Mouse (Mus musculus) heart, embryonic 16.5 days (tissue): Measurements from ENCODE around the gene Asphd2. TPM values are rescaled to one million over a fixed set of nuclear protein-coding genes. Genes with fewer than 3 reads are reported as not detected.

Source experiments
- ATAC-seq: fragments of 200-750 bp; cut with Nextera tagmentation; replicated peaks from 2 replicates; pipeline ENCODE4 v1.8.0; 2017; ENCODE audit warnings: moderate number of reproducible peaks; ENCODE audit not compliant: insufficient read depth, low FRiP score; ENCODE audit errors: extremely low read depth
- H3K27ac ChIP-seq: fragments of 300-500 bp; sonication (generic); 2 replicates; pipeline ENCODE4 v1.5.1; 2014; ENCODE audit warnings: mild to moderate bottlenecking, low read length, control low read depth, moderate library complexity
- H3K27me3 ChIP-seq: fragments of 300-500 bp; sonication (generic); 2 replicates; pipeline ENCODE4 v1.6.1; 2014; ENCODE audit warnings: low read length, mixed read lengths; ENCODE audit not compliant: control insufficient read depth, insufficient read depth
- H3K36me3 ChIP-seq: fragments of 300-500 bp; sonication (generic); 2 replicates; pipeline ENCODE4 v1.6.1; 2014; ENCODE audit not compliant: control insufficient read depth, insufficient read depth
- H3K4me1 ChIP-seq: fragments of 300-500 bp; sonication (generic); 2 replicates; pipeline ENCODE4 v1.6.1; 2014; ENCODE audit warnings: low read length, mixed read lengths; ENCODE audit not compliant: control insufficient read depth, insufficient read depth
- H3K4me2 ChIP-seq: fragments of 300-500 bp; sonication (generic); 2 replicates; pipeline ENCODE4 v1.6.1; 2014; ENCODE audit warnings: low read depth, mild to moderate bottlenecking, control low read depth, low read length
- H3K4me3 ChIP-seq: fragments of 300-500 bp; sonication (generic); 2 replicates; pipeline ENCODE4 v1.5.1; 2014; ENCODE audit warnings: mild to moderate bottlenecking, control low read depth, low read length
- H3K9ac ChIP-seq: fragments of 300-500 bp; sonication (generic); 2 replicates; pipeline ENCODE4 v1.6.1; 2014; ENCODE audit warnings: low read length, control low read depth
- H3K9me3 ChIP-seq: fragments of 300-500 bp; sonication (generic); replicated peaks from 2 replicates; pipeline ENCODE4 v1.6.1; 2016; ENCODE audit warnings: low read length; ENCODE audit not compliant: control insufficient read depth
- WGBS: fragments of 180-500 bp; shearing (Covaris S2); extraction: QIAGEN DNeasy Blood & Tissue Kit; methylation state at CpG from one replicate; pipeline ENCODE4 v1.1.7; 2014; 5-methylcytosine and 5-hydroxymethylcytosine counted together
- polyA plus RNA-seq: library from polyadenylated mRNA; unstranded; fragments of >200 nt; fragmentation: Nextera tagmentation; extraction: Ambion mirVana; gene quantifications from 2 replicates; pipeline ENCODE4 v1.2.1, GENCODE M21; 2015

Gene Asphd2
- polyA plus RNA-seq, 1 experiment from 2014 or later, result 0.67 TPM

DNA sequence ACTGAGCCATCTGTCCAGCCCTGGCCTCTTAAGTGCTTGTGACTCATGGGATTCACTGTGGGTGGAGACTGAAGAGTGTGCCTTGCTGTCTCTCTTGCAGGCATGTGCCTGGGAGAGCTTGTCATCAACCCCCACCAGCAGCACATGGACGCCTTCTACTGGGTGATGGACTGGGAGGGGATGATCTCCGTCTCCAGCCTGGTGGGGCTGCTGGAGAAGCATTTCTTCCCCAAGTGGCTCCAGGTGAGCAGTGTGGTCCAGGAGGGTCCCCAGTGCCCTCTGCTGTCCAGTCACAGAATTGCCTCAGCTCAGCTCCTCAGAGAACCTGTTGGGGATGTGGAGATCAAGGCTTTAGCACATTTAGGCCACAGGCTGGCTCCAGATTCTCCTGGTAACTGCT is 59.2 kb downstream of the Asphd2 start:
- 18% methylated on average over 2 of the region's 2 CpGs for WGBS
- no peak; the same call in 1 of the 2 replicates for ATAC-seq
- Histone ChIP-seq H3K4me2 (no peak overlapping the region), H3K9me3 (no peaks in the 10 kb centered on the region), H3K4me1 (no peaks in the 10 kb centered on the region), H3K4me3 (no peak overlapping the region), H3K36me3 (peaks cover 76% of the 10 kb centered on the region), H3K27ac (no peak overlapping the region), H3K27me3 (no peaks in the 10 kb centered on the region), H3K9ac (no peak overlapping the region)

Other genes starting within 250 kb of the Asphd2 start
- 1.6 and 2.0 TPM in 2 replicates for gene Cryba4, start 142.3 kb downstream of the Asphd2 start, polyA plus RNA-seq
- gene Crybb1, start 139.1 kb downstream of the Asphd2 start, polyA plus RNA-seq, result 1.5 TPM in 2 replicates
- gene Tpst2, start 118.2 kb downstream of the Asphd2 start, polyA plus RNA-seq, result 51.0 and 53.0 TPM in 2 replicates
- 19.1 and 20.1 TPM in 2 replicates for gene Tfip11, start 68.5 kb downstream of the Asphd2 start, polyA plus RNA-seq
- 23.5 and 24.7 TPM in 2 replicates for gene Srrd, start 51.8 kb downstream of the Asphd2 start, polyA plus RNA-seq
- gene Hps4, start 51.8 kb downstream of the Asphd2 start, polyA plus RNA-seq, result 18.9 and 19.7 TPM in 2 replicates
- 0.06 and 0.16 TPM in 2 replicates for gene Gm6583, start 38.8 kb downstream of the Asphd2 start, polyA plus RNA-seq
- gene Gm6588, start 54.6 kb upstream of the Asphd2 start, polyA plus RNA-seq, result not detected in 2 replicates
- gene Sez6l, start 182.3 kb upstream of the Asphd2 start, polyA plus RNA-seq, result 0.34 and 0.39 TPM in 2 replicates